Mouse (Mus musculus) cerebellum, adult 2 months (tissue): Measurements from ENCODE around the gene Aspdh.

ENCODE experiments used
- CTCF ChIP-seq: fragments of 200-500 bp; IDR thresholded peaks from 2 replicates; pipeline ENCODE4 v1.5.1; 2011; ENCODE audit warnings: low read depth, mild to moderate bottlenecking, control low read depth, low read length, moderate library complexity, borderline replicate concordance; ENCODE audit not compliant: insufficient read depth
- POLR2A ChIP-seq: fragments of 200-500 bp; IDR thresholded peaks from 2 replicates; pipeline ENCODE4 v1.6.1; 2011; ENCODE audit warnings: low read length, control low read depth, borderline replicate concordance; ENCODE audit not compliant: insufficient read depth

- no peak for TF ChIP-seq POLR2A
- TF ChIP-seq CTCF = no peak
Measured at GRCm38 (mm10) chr7:44472961-44473646, 7.9 kb downstream of the Aspdh start.
